Comparison of ENCODE assay signal across 20 mouse cellular contexts in genomic region chr17:4875086-4876046, GRCm38 (mm10).
A peak's percentile ranks its signal among the peaks of the same experiment; 100 is the strongest.
DNase-seq lines count a peak whose midpoint lies in the region; ATAC-seq and TF ChIP-seq lines count a peak whose summit lies in the region.
"Had no signal": no experiment of that assay in that cellular context is flagged by ENCODE, and none has a peak within 500 bp of the region (broad histone marks: within the 10 kb centered on the region; RNA-seq: fewer than 3 reads in every experiment).

No protein-coding gene starts in this region.

- H3K9ac ChIP-seq in heart, embryonic 11.5 days (ENCODE audit: low read depth, low read length) = no peak overlapping the region
- H3K9ac ChIP-seq in hindbrain, embryonic 13.5 days = no peak overlapping the region
- H3K9ac ChIP-seq: embryonic facial prominence, embryonic 12.5 days; hindbrain, embryonic 12.5 days; kidney, embryonic 15.5 days; midbrain, embryonic 15.5 days; neural tube, embryonic 12.5 days had no signal

- no peak overlapping the region for H3K27ac ChIP-seq in heart, embryonic 11.5 days (ENCODE audit: low read depth, low read length)
- no peak overlapping the region; the same call in 1 of the 2 replicates for H3K27ac ChIP-seq in embryonic facial prominence, embryonic 10.5 days (replicated peaks)
- peak overlapping the region; percentile 53; the same call in 1 of the 2 replicates for H3K27ac ChIP-seq in olfactory bulb, adult 2 months (ENCODE audit: insufficient read depth, low read depth, low read length)
- no peak overlapping the region for H3K27ac ChIP-seq in hindbrain, embryonic 13.5 days
- H3K27ac ChIP-seq: embryonic facial prominence, embryonic 12.5 days; hindbrain, embryonic 12.5 days; kidney, embryonic 15.5 days; midbrain, embryonic 15.5 days; neural tube, embryonic 12.5 days had no signal

- TF ChIP-seq POLR2A in olfactory bulb, adult 2 months (IDR thresholded peaks at IDR 0.05; ENCODE audit: insufficient read depth, low read depth, low read length) = no peak

- no peaks in the 10 kb centered on the region for H3K9me3 ChIP-seq in heart, embryonic 11.5 days (replicated peaks; ENCODE audit: control insufficient read depth, low read length)
- no peaks in the 10 kb centered on the region for H3K9me3 ChIP-seq in embryonic facial prominence, embryonic 10.5 days
- no peaks in the 10 kb centered on the region for H3K9me3 ChIP-seq in hindbrain, embryonic 13.5 days
- H3K9me3 ChIP-seq: embryonic facial prominence, embryonic 12.5 days; hindbrain, embryonic 12.5 days; kidney, embryonic 15.5 days; midbrain, embryonic 15.5 days; neural tube, embryonic 12.5 days had no signal

- DNase-seq in heart, adult 11 months = peak; percentile 82
- peak; percentile 28 for DNase-seq in embryonic facial prominence, embryonic 10.5 days (ENCODE audit: low spot score)
- DNase-seq in gastrocnemius, postnatal 36 days = no peak
- DNase-seq: adrenal gland, postnatal 14 days; cerebellum, adult 8-10 months; kidney, adult 11 months; kidney, postnatal 36 days; lung, adult 18-20 months; right cerebral cortex, postnatal 4 days; thymus, adult 2 months had no signal

- ATAC-seq in heart, embryonic 11.5 days (replicated peaks; ENCODE audit: insufficient number of reproducible peaks, low FRiP score, low TSS enrichment) = no peak
- peak; percentile 20; the same call in 1 of the 2 replicates for ATAC-seq in granulocyte monocyte progenitor cell, adult 5-6 weeks (replicated peaks; ENCODE audit: poor library complexity, severe bottlenecking)
- ATAC-seq in hindbrain, embryonic 13.5 days (ENCODE audit: low FRiP score) = no peak
- ATAC-seq: CD4-positive, CD25-positive, alpha-beta regulatory T cell, adult 4 months; midbrain, embryonic 15.5 days had no signal

- intact Hi-C loops in gastrocnemius, postnatal 36 days (cut with DNase I) = no loop called here

- H3K36me3 ChIP-seq in heart, embryonic 11.5 days (ENCODE audit: control insufficient read depth, insufficient read depth, low read length) = no peaks in the 10 kb centered on the region
- no peaks in the 10 kb centered on the region for H3K36me3 ChIP-seq in embryonic facial prominence, embryonic 10.5 days (replicated peaks)
- H3K36me3 ChIP-seq in hindbrain, embryonic 13.5 days = no peaks in the 10 kb centered on the region
- H3K36me3 ChIP-seq: embryonic facial prominence, embryonic 12.5 days; hindbrain, embryonic 12.5 days; kidney, embryonic 15.5 days; midbrain, embryonic 15.5 days; neural tube, embryonic 12.5 days had no signal

- H3K4me2 ChIP-seq in heart, embryonic 11.5 days = no peak overlapping the region
- H3K4me2 ChIP-seq in hindbrain, embryonic 13.5 days = no peak overlapping the region
- H3K4me2 ChIP-seq: embryonic facial prominence, embryonic 12.5 days; hindbrain, embryonic 12.5 days; kidney, embryonic 15.5 days; midbrain, embryonic 15.5 days; neural tube, embryonic 12.5 days had no signal

- TF ChIP-seq CTCF in olfactory bulb, adult 2 months (IDR thresholded peaks at IDR 0.05; ENCODE audit: insufficient read depth, low read depth, low read length) = no peak

- no peak overlapping the region for H3K4me3 ChIP-seq in heart, embryonic 11.5 days (ENCODE audit: low read depth, low read length)
- no peak overlapping the region for H3K4me3 ChIP-seq in embryonic facial prominence, embryonic 10.5 days
- no peak overlapping the region for H3K4me3 ChIP-seq in olfactory bulb, adult 2 months (ENCODE audit: insufficient read depth, low read depth, low read length)
- H3K4me3 ChIP-seq in hindbrain, embryonic 13.5 days = no peak overlapping the region
- H3K4me3 ChIP-seq: embryonic facial prominence, embryonic 12.5 days; hindbrain, embryonic 12.5 days; kidney, embryonic 15.5 days; midbrain, embryonic 15.5 days; neural tube, embryonic 12.5 days had no signal

- H3K4me1 ChIP-seq in heart, embryonic 11.5 days (ENCODE audit: control insufficient read depth, insufficient read depth, low read length) = no peaks in the 10 kb centered on the region
- peaks cover 22% of the 10 kb centered on the region for H3K4me1 ChIP-seq in embryonic facial prominence, embryonic 10.5 days
- peaks cover 15% of the 10 kb centered on the region for H3K4me1 ChIP-seq in olfactory bulb, adult 2 months (ENCODE audit: control insufficient read depth, insufficient read depth, low read length)
- no peaks in the 10 kb centered on the region for H3K4me1 ChIP-seq in hindbrain, embryonic 13.5 days (replicated peaks)
- H3K4me1 ChIP-seq: hindbrain, embryonic 12.5 days; kidney, embryonic 15.5 days; midbrain, embryonic 15.5 days; neural tube, embryonic 12.5 days had no signal

- no peaks in the 10 kb centered on the region for H3K27me3 ChIP-seq in heart, embryonic 11.5 days (ENCODE audit: control insufficient read depth, insufficient read depth, low read length)
- no peaks in the 10 kb centered on the region for H3K27me3 ChIP-seq in embryonic facial prominence, embryonic 10.5 days (replicated peaks; ENCODE audit: low read depth, poor library complexity, severe bottlenecking)
- H3K27me3 ChIP-seq in hindbrain, embryonic 13.5 days = no peaks in the 10 kb centered on the region
- H3K27me3 ChIP-seq: embryonic facial prominence, embryonic 12.5 days; hindbrain, embryonic 12.5 days; kidney, embryonic 15.5 days; midbrain, embryonic 15.5 days; neural tube, embryonic 12.5 days had no signal

- WGBS in heart, embryonic 11.5 days (ENCODE audit: insufficient replicate concordance) = 69% methylated on average over 10 of the region's 10 CpGs
- WGBS in embryonic facial prominence, embryonic 10.5 days = 69% methylated on average over 10 of the region's 10 CpGs
- WGBS in olfactory bulb, adult 2 months = 89% methylated on average over 10 of the region's 10 CpGs
- 82% methylated on average over 10 of the region's 10 CpGs for WGBS in hindbrain, embryonic 13.5 days

Comparison
In these comparisons a context has a peak if more than half of its experiments do, and no peak if none do; other contexts are left out.
1. DNase-seq: peak in heart, adult 11 months (single experiment) and embryonic facial prominence, embryonic 10.5 days (single experiment); none in gastrocnemius, postnatal 36 days (0 of 2).